In the genomic region with DNA sequence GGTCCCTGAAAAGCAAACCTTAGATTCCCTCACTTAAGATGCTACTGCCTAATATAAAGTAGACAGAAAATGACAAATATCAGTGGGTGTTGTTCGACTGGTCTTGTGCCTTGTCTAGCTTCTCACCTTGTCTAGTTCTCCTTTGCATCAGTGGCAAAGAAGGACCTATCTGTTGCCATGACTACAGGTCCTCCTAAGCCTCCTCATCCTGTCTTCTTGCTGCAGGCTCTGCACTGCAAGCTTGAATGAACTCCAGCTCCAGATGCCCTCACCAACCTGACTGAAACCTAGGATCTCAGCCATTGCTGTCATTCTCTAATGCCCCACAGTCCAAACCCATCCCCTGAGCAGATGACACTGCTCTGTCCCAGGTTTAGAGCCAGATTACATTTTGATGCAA, we compare ENCODE assay signal across 25 mouse cellular contexts. TPM values are rescaled to one million over a fixed set of nuclear protein-coding genes. Genes with fewer than 3 reads are reported as not detected.
"Had no signal": no experiment of that assay in that cellular context is flagged by ENCODE, and none has a peak within 500 bp of the region (broad histone marks: within the 10 kb centered on the region; RNA-seq: fewer than 3 reads in every experiment).

No protein-coding gene starts in this region.

- H3K4me1 ChIP-seq: heart, embryonic 10.5 days; heart, embryonic 12.5 days; intestine, embryonic 15.5 days; limb, embryonic 10.5 days; limb, embryonic 12.5 days; liver, embryonic 13.5 days had no signal

- H3K4me2 ChIP-seq: heart, embryonic 12.5 days; hindbrain, embryonic 14.5 days; intestine, embryonic 15.5 days; limb, embryonic 12.5 days; liver, embryonic 11.5 days; liver, embryonic 13.5 days had no signal

- H3K4me3 ChIP-seq: gastrocnemius, adult 2 months; heart, embryonic 10.5 days; heart, embryonic 12.5 days; intestine, embryonic 15.5 days; layer of hippocampus, adult 2 months; left cerebral cortex, adult 2 months; limb, embryonic 10.5 days; limb, embryonic 12.5 days; liver, embryonic 13.5 days had no signal

- H3K9me3 ChIP-seq: heart, embryonic 10.5 days; heart, embryonic 12.5 days; intestine, embryonic 15.5 days; limb, embryonic 10.5 days; limb, embryonic 12.5 days; liver, embryonic 13.5 days had no signal

- H3K36me3 ChIP-seq: heart, embryonic 10.5 days; heart, embryonic 12.5 days; intestine, embryonic 15.5 days; limb, embryonic 10.5 days; limb, embryonic 12.5 days; liver, embryonic 13.5 days had no signal

- H3K9ac ChIP-seq: heart, embryonic 12.5 days; hindbrain, embryonic 14.5 days; intestine, embryonic 15.5 days; limb, embryonic 12.5 days; liver, embryonic 13.5 days had no signal

- H3K27me3 ChIP-seq: heart, embryonic 12.5 days; intestine, embryonic 15.5 days; limb, embryonic 12.5 days; liver, embryonic 13.5 days had no signal

- H3K27ac ChIP-seq: gastrocnemius, adult 2 months; heart, embryonic 10.5 days; hindbrain, embryonic 14.5 days; intestine, embryonic 15.5 days; layer of hippocampus, adult 2 months; left cerebral cortex, adult 2 months; limb, embryonic 10.5 days; limb, embryonic 12.5 days; liver, embryonic 13.5 days had no signal

- DNase-seq: gastrocnemius, adult 2 months; gastrocnemius, postnatal 10 days; gastrocnemius, postnatal 25 days; heart, adult 18-20 months; heart, postnatal 10 days; heart, postnatal 4 days; kidney, adult 18-20 months; kidney, adult 8-10 months; kidney, postnatal 10 days; kidney, postnatal 25 days; kidney, postnatal 4 days; liver; liver, embryonic 13.5 days had no signal

- ATAC-seq: inflammation-experienced regulatory T-cells, adult 6 months; intestine, embryonic 15.5 days; intestine, postnatal 0 days had no signal

RNA-seq across cellular contexts. Expression of gene Rgs16, which starts 22.2 kb away (rescaled TPM):
- total RNA-seq: granulocyte monocyte progenitor cell, adult 5-6 weeks had no signal
